Mouse (Mus musculus): ENCODE measurements at regions not wholly inside any gene's neighbourhood (a gene's known extent, or its start where the extent isn't known, plus 50 kb on each side); places are given as distances from the start of the nearest gene placed in this dataset.

DNA sequence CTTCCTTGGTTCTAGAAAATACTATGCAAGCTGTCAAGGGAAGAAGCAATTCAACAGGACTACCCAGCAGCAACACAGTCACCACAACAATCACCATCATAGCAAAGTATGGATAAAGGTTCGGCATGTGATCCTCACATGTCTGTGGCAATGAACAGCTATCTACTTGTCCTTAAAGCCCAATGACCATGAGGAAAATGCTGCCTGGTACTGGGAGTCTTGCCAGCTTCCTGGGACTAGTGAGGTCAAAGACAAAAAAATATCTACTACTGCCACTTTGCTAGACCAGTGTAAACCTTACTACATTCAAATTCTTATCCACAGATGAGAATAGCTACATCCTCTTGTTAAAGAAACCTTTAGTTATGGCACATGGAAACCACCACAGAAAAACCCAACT lies 346.3 kb downstream of the Wdr20rt start:
- TF ChIP-seq CTCF (IDR thresholded peaks at IDR 0.05; ENCODE audit: low read depth) (no peak), EP300 (IDR thresholded peaks at IDR 0.05; ENCODE audit: low read depth) (no peak)

Measured in liver, embryonic 14.5 days (tissue).